Mouse (Mus musculus) midbrain, embryonic 11.5 days (tissue): ENCODE measurements around the gene Krtap28-13. TPM values are rescaled to one million over a fixed set of nuclear protein-coding genes. Genes with fewer than 3 reads are reported as not detected.

Experiments
- ATAC-seq: fragments of 200-750 bp; cut with Nextera tagmentation; 2 replicates; pipeline ENCODE4 v1.8.0; 2017; ENCODE audit warnings: moderate TSS enrichment, moderate library complexity; ENCODE audit not compliant: low FRiP score
- DNase-seq: peaks from one replicate; pipeline ENCODE4 v3.0.0; 2015; ENCODE audit warnings: low spot score; ENCODE audit errors: missing footprints
- H3K27ac ChIP-seq: fragments of 300-500 bp; sonication (generic); 2 replicates; pipeline ENCODE4 v1.5.1; 2014; ENCODE audit warnings: low read depth, low read length
- H3K27me3 ChIP-seq: fragments of 300-500 bp; sonication (generic); 2 replicates; pipeline ENCODE4 v1.6.1; 2014; ENCODE audit warnings: mild to moderate bottlenecking, low read length, moderate library complexity, mixed read lengths; ENCODE audit not compliant: control insufficient read depth, insufficient read depth
- H3K36me3 ChIP-seq: fragments of 300-500 bp; sonication (generic); 2 replicates; pipeline ENCODE4 v1.6.1; 2014; ENCODE audit warnings: mild to moderate bottlenecking, low read length, moderate library complexity, mixed read lengths; ENCODE audit not compliant: control insufficient read depth, insufficient read depth
- H3K4me1 ChIP-seq: fragments of 300-500 bp; sonication (generic); 2 replicates; pipeline ENCODE4 v1.6.1; 2014; ENCODE audit warnings: low read length; ENCODE audit not compliant: control insufficient read depth, insufficient read depth
- H3K4me2 ChIP-seq: fragments of 300-500 bp; sonication (generic); 2 replicates; pipeline ENCODE4 v1.6.1; 2014; ENCODE audit warnings: mild to moderate bottlenecking, moderate library complexity
- H3K4me3 ChIP-seq: fragments of 300-500 bp; sonication (generic); 2 replicates; pipeline ENCODE4 v1.5.1; 2014; ENCODE audit warnings: low read depth, low read length
- H3K9ac ChIP-seq: fragments of 300-500 bp; sonication (generic); 2 replicates; pipeline ENCODE4 v1.6.1; 2014; ENCODE audit warnings: low read length
- H3K9me3 ChIP-seq: fragments of 300-500 bp; sonication (generic); 2 replicates; pipeline ENCODE4 v1.6.1; 2016; ENCODE audit warnings: low read length; ENCODE audit not compliant: control insufficient read depth
- WGBS: fragments of 180-500 bp; shearing (Covaris S2); extraction: QIAGEN DNeasy Blood & Tissue Kit; methylation state at CpG from one replicate; pipeline ENCODE4 v1.1.7; 2014; 5-methylcytosine and 5-hydroxymethylcytosine counted together
- polyA plus RNA-seq: library from polyadenylated mRNA; unstranded; fragments of >200 nt; fragmentation: Nextera tagmentation; extraction: Ambion mirVana; gene quantifications from 2 replicates; pipeline ENCODE4 v1.2.1, GENCODE M21; 2014

The Krtap28-13 gene
- not detected in 2 replicates for polyA plus RNA-seq

GRCm38 (mm10) chr1:83060643-83061042 lies at the start of gene Krtap28-13:
Krtap28-13 (plus strand) TSS chr1:83060930.
- Histone ChIP-seq H3K27me3 (no peaks in the 10 kb centered on the region), H3K9ac (no peak within 1 kb of the TSS), H3K4me2 (no peak within 1 kb of the TSS), H3K27ac (no peak within 1 kb of the TSS), H3K4me1 (no peaks in the 10 kb centered on the region), H3K36me3 (no peaks in the 10 kb centered on the region), H3K9me3 (no peaks in the 10 kb centered on the region), H3K4me3 (no peak within 1 kb of the TSS)
- DNase-seq (no peak), ATAC-seq (no peak)
- WGBS = 87% methylated on average over 4 of the region's 4 CpGs

GRCm38 (mm10) chr1:83014477-83014876 lies 46.3 kb upstream of the Krtap28-13 start:
- no peaks in the 10 kb centered on the region for H3K36me3 ChIP-seq
- no peak overlapping the region for H3K27ac ChIP-seq
- H3K9ac ChIP-seq = no peak overlapping the region
- no peaks in the 10 kb centered on the region for H3K9me3 ChIP-seq
- no peaks in the 10 kb centered on the region for H3K4me1 ChIP-seq
- no peak for DNase-seq
- no peaks in the 10 kb centered on the region for H3K27me3 ChIP-seq
- no peak for ATAC-seq
- no peak overlapping the region for H3K4me2 ChIP-seq
- 86% methylated on average over 3 of the region's 3 CpGs for WGBS
- no peak overlapping the region for H3K4me3 ChIP-seq

- DNase-seq (no peak), ATAC-seq (no peak)
- no peak overlapping the region for H3K4me3 ChIP-seq
- no peaks in the 10 kb centered on the region for H3K9me3 ChIP-seq
- H3K4me2 ChIP-seq = no peak overlapping the region
- H3K36me3 ChIP-seq = no peaks in the 10 kb centered on the region
- no peak overlapping the region for H3K27ac ChIP-seq
- no peaks in the 10 kb centered on the region for H3K27me3 ChIP-seq
- H3K4me1 ChIP-seq = no peaks in the 10 kb centered on the region
- WGBS = 87% methylated on average over 10 of the region's 10 CpGs
- no peak overlapping the region for H3K9ac ChIP-seq
Measured at GRCm38 (mm10) chr1:83015329-83015879, 45.3 kb upstream of the Krtap28-13 start.

- H3K4me3 ChIP-seq = no peak overlapping the region
- no peaks in the 10 kb centered on the region for H3K36me3 ChIP-seq
- ATAC-seq = no peak
- H3K4me2 ChIP-seq = no peak overlapping the region
- no peaks in the 10 kb centered on the region for H3K27me3 ChIP-seq
- H3K9ac ChIP-seq = no peak overlapping the region
- no peak overlapping the region for H3K27ac ChIP-seq
- DNase-seq = no peak
- H3K4me1 ChIP-seq = no peaks in the 10 kb centered on the region
- no peaks in the 10 kb centered on the region for H3K9me3 ChIP-seq
- WGBS = 70% methylated on average over 1 of the region's 1 CpGs
Measured at GRCm38 (mm10) chr1:83016556-83016955, 44.2 kb upstream of the Krtap28-13 start.

- H3K36me3 ChIP-seq = no peaks in the 10 kb centered on the region
- H3K9me3 ChIP-seq = no peaks in the 10 kb centered on the region
- H3K27ac ChIP-seq = no peak overlapping the region
- DNase-seq (no peak), ATAC-seq (no peak)
- no peaks in the 10 kb centered on the region for H3K27me3 ChIP-seq
- no peak overlapping the region for H3K4me2 ChIP-seq
- no peak overlapping the region for H3K4me3 ChIP-seq
- no peak overlapping the region for H3K9ac ChIP-seq
- H3K4me1 ChIP-seq = no peaks in the 10 kb centered on the region
- 74% methylated on average over 1 of the region's 1 CpGs for WGBS
Measured at GRCm38 (mm10) chr1:83031950-83032349, 28.8 kb upstream of the Krtap28-13 start.

- ATAC-seq (no peak), DNase-seq (no peak)
- Histone ChIP-seq H3K9me3 (no peaks in the 10 kb centered on the region), H3K27ac (no peak overlapping the region), H3K4me3 (no peak overlapping the region), H3K9ac (no peak overlapping the region), H3K4me1 (no peaks in the 10 kb centered on the region), H3K36me3 (no peaks in the 10 kb centered on the region), H3K27me3 (no peaks in the 10 kb centered on the region), H3K4me2 (no peak overlapping the region)
- 91% methylated on average over 6 of the region's 6 CpGs for WGBS
Measured at GRCm38 (mm10) chr1:83032508-83032907, 28.2 kb upstream of the Krtap28-13 start.

- no peaks in the 10 kb centered on the region for H3K4me1 ChIP-seq
Measured at GRCm38 (mm10) chr1:83034509-83034908, 26.2 kb upstream of the Krtap28-13 start.

GRCm38 (mm10) chr1:83036892-83037667 lies 23.6 kb upstream of the Krtap28-13 start:
- Histone ChIP-seq H3K4me3 (no peak overlapping the region), H3K27me3 (no peaks in the 10 kb centered on the region), H3K9ac (no peak overlapping the region), H3K27ac (no peak overlapping the region), H3K36me3 (no peaks in the 10 kb centered on the region), H3K9me3 (no peaks in the 10 kb centered on the region), H3K4me1 (no peaks in the 10 kb centered on the region), H3K4me2 (no peak overlapping the region)
- WGBS = 66% methylated on average over 11 of the region's 11 CpGs
- no peak for ATAC-seq
- DNase-seq = no peak

More at GRCm38 (mm10) chr1:83034509-83034908, 26.2 kb upstream of the Krtap28-13 start:
- no peaks in the 10 kb centered on the region for H3K9me3 ChIP-seq
- 75% methylated on average over 5 of the region's 5 CpGs for WGBS
- DNase-seq (no peak), ATAC-seq (no peak)
- H3K4me2 ChIP-seq = no peak overlapping the region
- no peak overlapping the region for H3K4me3 ChIP-seq
- H3K36me3 ChIP-seq = no peaks in the 10 kb centered on the region
- no peaks in the 10 kb centered on the region for H3K27me3 ChIP-seq
- no peak overlapping the region for H3K27ac ChIP-seq
- no peak overlapping the region for H3K9ac ChIP-seq

- Histone ChIP-seq H3K9ac (peak within 1 kb of the TSS; percentile 60), H3K4me2 (peak within 1 kb of the TSS; percentile 67), H3K27me3 (no peaks in the 10 kb centered on the region), H3K4me1 (no peaks in the 10 kb centered on the region), H3K9me3 (no peaks in the 10 kb centered on the region), H3K4me3 (peak within 1 kb of the TSS; percentile 42), H3K36me3 (no peaks in the 10 kb centered on the region), H3K27ac (no peak within 1 kb of the TSS)
- ATAC-seq (peak; percentile 93), DNase-seq (peak; percentile 92)
- WGBS = under 1% methylated on average over 25 of the region's 25 CpGs
Measured at GRCm38 (mm10) chr1:83038109-83038672, 22.5 kb upstream of the Krtap28-13 start, which contains the start of gene Slc19a3. Slc19a3 (minus strand) TSS chr1:83038448.
